Comparison of ENCODE assay signal across 15 mouse cellular contexts in genomic region chr6:89606096-89606495, GRCm38 (mm10).
"Had no signal": no experiment of that assay in that cellular context is flagged by ENCODE, and none has a peak within 500 bp of the region (broad histone marks: within the 10 kb centered on the region; RNA-seq: fewer than 3 reads in every experiment).

No protein-coding gene starts in this region.

- H3K27me3 ChIP-seq: lung, embryonic 15.5 days; midbrain, embryonic 13.5 days; midbrain, embryonic 15.5 days; neural tube, embryonic 12.5 days; stomach, embryonic 15.5 days had no signal

- H3K4me3 ChIP-seq: lung, embryonic 15.5 days; megakaryocyte, embryonic 14.5 days; midbrain, embryonic 13.5 days; midbrain, embryonic 15.5 days; neural tube, embryonic 12.5 days; stomach, embryonic 15.5 days had no signal

- ATAC-seq: lung, postnatal 0 days; midbrain, embryonic 13.5 days; midbrain, embryonic 15.5 days had no signal

- H3K36me3 ChIP-seq: lung, embryonic 15.5 days; midbrain, embryonic 13.5 days; midbrain, embryonic 15.5 days; neural tube, embryonic 12.5 days; stomach, embryonic 15.5 days had no signal

- H3K9me3 ChIP-seq: lung, embryonic 15.5 days; midbrain, embryonic 13.5 days; midbrain, embryonic 15.5 days; neural tube, embryonic 12.5 days; stomach, embryonic 15.5 days had no signal

- H3K27ac ChIP-seq: lung, embryonic 15.5 days; macrophage; midbrain, embryonic 13.5 days; midbrain, embryonic 15.5 days; neural tube, embryonic 12.5 days; stomach, embryonic 15.5 days; stomach, postnatal 0 days had no signal

- H3K4me1 ChIP-seq: lung, embryonic 15.5 days; midbrain, embryonic 13.5 days; midbrain, embryonic 15.5 days; neural tube, embryonic 12.5 days; stomach, embryonic 15.5 days had no signal

- DNase-seq: lung, postnatal 14 days; lung, postnatal 36 days; right cerebral cortex, postnatal 14 days; thymus, adult 2 months; thymus, postnatal 25 days; thymus, postnatal 4 days had no signal
